Mouse (Mus musculus): ENCODE results near the gene G3bp2.

DNA sequence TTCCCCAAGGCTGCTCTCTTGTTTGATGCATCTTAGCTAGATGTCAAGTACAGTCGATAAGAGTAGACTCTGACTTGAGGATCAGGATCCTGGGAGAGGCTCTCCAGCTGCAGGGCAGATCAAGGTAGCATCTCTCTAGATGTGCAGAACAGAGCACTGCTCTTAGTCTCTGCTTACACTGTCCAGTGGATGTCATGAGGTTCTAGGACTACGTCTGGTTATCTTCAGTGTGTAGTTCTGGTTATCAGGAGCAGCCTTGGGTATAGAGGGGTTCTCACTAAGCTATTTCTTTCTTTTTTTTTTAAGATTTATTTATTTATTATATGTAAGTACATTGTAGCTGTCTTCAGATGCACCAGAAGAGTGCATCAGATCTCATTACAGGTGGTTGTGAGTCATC is 31.4 kb upstream of the G3bp2 start:
- TF ChIP-seq CTCF (IDR thresholded peaks at IDR 0.05; ENCODE audit: borderline replicate concordance, insufficient read depth, low read depth, low read length) (no peak), POLR2A (IDR thresholded peaks at IDR 0.05; ENCODE audit: borderline replicate concordance, insufficient read depth, low read length) (no peak)
